Mouse (Mus musculus) testis, postnatal 10 days (tissue): ENCODE results near the gene Coro1b.
"Not testable (repeated sequence)": the region's sequence is repeated elsewhere in the genome, so short reads cannot be mapped to it uniquely, and the experiment has no call there.

Experiments
- DNase-seq: peaks from one replicate; pipeline ENCODE4 v3.0.0; 2021; ENCODE audit warnings: low spot score

Gene Coro1b

GRCm38 (mm10) chr19:4120496-4120895 is 27.9 kb upstream of the Coro1b start:
- no peak for DNase-seq

- DNase-seq = peak; percentile 99
These were observed 27.2 kb upstream of the Coro1b start for GRCm38 (mm10) chr19:4121097-4121805.

- DNase-seq = not testable (repeated sequence)
These were observed 26.5 kb upstream of the Coro1b start for GRCm38 (mm10) chr19:4121896-4122295.

GRCm38 (mm10) chr19:4122411-4123370 is 25.7 kb upstream of the Coro1b start:
- DNase-seq = no peak

- no peak for DNase-seq
These were observed 24.0 kb upstream of the Coro1b start for GRCm38 (mm10) chr19:4124432-4124831.

GRCm38 (mm10) chr19:4125268-4125667 is 23.2 kb upstream of the Coro1b start:
- DNase-seq = not testable (repeated sequence)

- DNase-seq = peak; percentile 99
These were observed 22.4 kb upstream of the Coro1b start, which contains the start of gene Aip for GRCm38 (mm10) chr19:4125741-4126696. Gene Aip (minus strand): TSS chr19:4125858.

GRCm38 (mm10) chr19:4126759-4127495 is 21.5 kb upstream of the Coro1b start:
- DNase-seq = no peak

- no peak for DNase-seq
These were observed 19.0 kb upstream of the Coro1b start for GRCm38 (mm10) chr19:4129462-4129861.

- no peak for DNase-seq
These were observed 18.3 kb upstream of the Coro1b start for GRCm38 (mm10) chr19:4130106-4130505.

- DNase-seq = no peak
These were observed 17.3 kb upstream of the Coro1b start for GRCm38 (mm10) chr19:4131075-4131474.

- DNase-seq = no peak
These were observed 16.7 kb upstream of the Coro1b start for GRCm38 (mm10) chr19:4131768-4132167.

- DNase-seq = no peak
These were observed 14.1 kb upstream of the Coro1b start for GRCm38 (mm10) chr19:4134354-4134753.

- not testable (repeated sequence) for DNase-seq
These were observed 13.0 kb upstream of the Coro1b start for GRCm38 (mm10) chr19:4135229-4135962.

- not testable (repeated sequence) for DNase-seq
These were observed 12.5 kb upstream of the Coro1b start for GRCm38 (mm10) chr19:4135963-4136345.

- DNase-seq = no peak
These were observed 12.0 kb upstream of the Coro1b start for GRCm38 (mm10) chr19:4136463-4136862.

GRCm38 (mm10) chr19:4137913-4138312 is 10.5 kb upstream of the Coro1b start:
- DNase-seq = no peak

- DNase-seq = no peak
These were observed 9.0 kb upstream of the Coro1b start, which contains the start of gene Gpr152 for GRCm38 (mm10) chr19:4139446-4139845. Gene Gpr152 (plus strand): TSS chr19:4139787.

- DNase-seq = no peak
These were observed 8.3 kb upstream of the Coro1b start for GRCm38 (mm10) chr19:4140147-4140546.
